Mouse (Mus musculus) lung, postnatal 14 days (tissue): Measurements from ENCODE around the gene Cadps.

Source experiments
- DNase-seq: peaks from one replicate; pipeline ENCODE4 v3.0.0; 2021

Cadps gene

GRCm38 (mm10) chr14:12387176-12387575 is 435.7 kb downstream of the Cadps start:
- DNase-seq: no peak

DNA sequence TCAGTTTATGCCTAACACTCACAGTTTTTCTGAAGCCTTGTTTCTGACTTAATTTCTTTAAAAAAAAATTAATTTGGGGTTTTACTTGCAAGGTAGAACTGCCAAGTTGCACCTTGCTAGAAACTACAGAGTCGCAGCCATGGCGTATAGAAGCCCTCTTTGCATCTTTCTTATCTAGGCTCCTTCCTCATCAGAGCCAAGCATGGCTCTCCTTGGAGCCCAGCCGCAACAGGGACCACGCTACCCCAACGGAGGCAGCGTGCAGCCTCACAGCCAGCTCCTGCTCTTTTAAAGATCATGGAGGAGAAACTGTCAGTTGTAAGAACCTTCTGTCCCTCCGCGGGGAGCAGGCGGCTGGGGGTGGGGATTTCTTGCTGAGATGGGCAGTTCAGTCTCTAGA is 445.0 kb downstream of the Cadps start:
- no peak for DNase-seq

- DNase-seq: no peak
These were observed 445.6 kb downstream of the Cadps start for GRCm38 (mm10) chr14:12377289-12377688.

GRCm38 (mm10) chr14:12375451-12375850 is 447.4 kb downstream of the Cadps start:
- DNase-seq: no peak

DNA sequence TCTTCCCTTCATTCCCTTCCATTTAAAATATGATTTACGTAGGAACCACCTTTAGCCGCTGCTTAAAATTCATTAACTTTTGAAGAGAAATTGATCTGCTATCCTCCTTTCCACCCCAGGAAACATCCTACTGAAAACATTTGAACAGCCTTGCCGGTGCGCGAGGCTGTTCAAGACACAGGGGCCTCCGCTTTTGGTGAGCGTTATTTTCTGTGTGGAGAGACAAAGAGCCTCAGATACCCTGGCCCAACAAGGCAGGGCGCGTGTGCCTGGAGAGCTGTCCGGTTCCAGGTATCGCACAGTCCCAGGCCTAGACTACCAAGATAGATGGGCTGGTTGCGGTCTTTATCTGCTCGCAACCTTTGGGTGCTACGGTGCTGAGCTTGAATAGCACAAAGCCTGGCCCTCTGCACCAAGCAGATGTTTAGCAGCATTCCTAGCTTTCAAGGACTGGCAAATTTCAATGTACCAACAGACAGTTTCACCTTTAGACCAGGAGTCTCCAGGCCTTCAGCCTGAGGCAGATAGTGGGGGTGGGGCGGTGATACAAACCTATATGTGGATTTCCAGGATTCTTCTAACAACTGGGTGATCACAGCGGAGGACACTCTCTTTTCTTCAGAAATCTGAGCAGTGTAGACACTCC is 472.5 kb downstream of the Cadps start:
- no peak for DNase-seq

DNA sequence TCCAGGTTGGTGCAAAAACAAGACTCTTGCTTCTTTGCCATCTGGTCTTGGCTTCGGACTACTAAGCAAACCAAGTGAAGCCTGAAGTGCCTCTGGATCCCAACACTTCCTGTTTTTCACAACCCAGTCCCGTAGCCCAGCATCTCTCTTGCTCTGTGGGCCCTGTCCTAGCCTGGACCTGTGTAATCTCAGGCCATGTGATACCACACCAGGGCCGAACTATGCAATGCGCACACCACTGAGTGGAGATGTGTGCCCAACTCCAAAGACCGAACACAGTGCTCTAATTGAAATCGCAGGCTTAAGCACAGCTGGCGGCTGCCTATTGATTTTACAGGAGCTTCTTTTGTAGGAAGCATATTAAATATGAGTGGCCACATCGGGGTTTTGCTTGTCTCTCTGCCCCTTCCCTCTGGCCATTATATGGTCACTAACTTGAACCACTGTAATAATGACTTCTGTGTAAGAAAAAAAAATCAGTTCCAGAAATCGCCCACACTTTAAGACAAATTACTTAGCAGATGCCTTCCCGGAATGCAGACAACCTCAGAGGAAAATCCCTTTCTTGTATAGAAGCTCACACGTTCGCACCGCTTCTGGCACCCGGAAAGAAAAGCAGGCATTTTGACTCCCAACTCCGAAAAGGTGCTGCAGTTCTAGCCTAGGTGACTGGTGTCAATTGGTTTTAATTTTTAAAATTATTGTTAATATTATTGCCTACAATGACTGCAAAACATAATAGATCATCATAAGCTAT is 473.4 kb downstream of the Cadps start:
- DNase-seq: no peak

DNA sequence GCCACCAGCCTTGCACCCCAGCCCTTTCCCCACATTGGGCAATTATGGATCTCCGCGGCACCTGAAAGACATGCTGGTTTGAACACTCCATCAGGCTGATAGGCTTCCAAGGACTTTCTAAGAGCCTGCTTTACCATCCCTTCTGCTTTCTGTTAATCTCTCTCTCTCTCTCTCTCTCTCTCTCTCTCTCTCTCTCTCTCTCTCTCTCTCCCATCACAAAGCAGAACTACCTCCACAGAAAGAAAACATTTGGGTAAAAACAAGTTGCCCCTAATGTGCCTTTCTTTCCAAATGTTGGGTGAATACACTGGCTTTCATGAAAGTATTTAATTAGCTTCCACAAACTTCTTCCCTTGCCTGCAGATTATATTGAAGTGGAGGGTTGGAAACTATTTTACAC is 474.8 kb downstream of the Cadps start, which contains the start of gene Fezf2:
TSS of gene Fezf2 (minus strand) at position 101 of the 400 bp plus-strand sequence.
- no peak for DNase-seq

DNA sequence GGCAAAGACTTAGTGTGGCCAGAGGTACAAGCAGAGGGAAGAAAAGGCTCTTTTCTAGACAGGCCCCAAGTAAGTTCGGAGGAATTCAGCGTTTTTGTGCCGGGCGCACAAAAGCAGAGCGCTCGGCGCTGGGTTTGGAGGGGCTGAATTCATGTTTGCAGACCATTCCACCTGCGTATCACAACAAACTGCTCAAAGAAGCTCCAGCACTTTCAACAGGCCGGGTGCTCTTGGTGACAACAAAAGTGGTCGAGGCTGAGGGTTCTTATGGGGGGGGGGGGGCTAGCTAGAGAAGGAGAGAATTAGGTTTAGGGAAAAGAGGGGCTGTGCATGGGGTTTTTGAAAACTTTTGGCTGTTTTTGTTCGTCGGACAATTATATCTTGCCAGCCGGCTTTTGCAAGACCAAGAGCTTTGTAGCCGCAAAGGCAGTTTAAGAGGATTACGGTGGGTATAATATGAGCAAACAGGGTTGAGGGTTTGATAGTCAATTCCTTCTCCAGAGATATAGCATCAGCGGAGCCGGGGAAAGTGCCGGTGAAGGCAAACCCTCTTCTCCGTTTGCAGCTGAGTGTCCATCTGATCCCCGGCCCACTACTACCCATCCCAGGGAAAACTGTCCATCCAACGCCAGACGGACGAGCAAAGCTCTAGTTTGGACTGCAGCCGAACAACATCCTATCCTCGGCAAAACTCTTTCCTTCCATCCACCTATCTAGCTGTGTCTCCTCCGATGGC is 475.8 kb downstream of the Cadps start:
- no peak for DNase-seq

- DNase-seq: no peak
These were observed 476.6 kb downstream of the Cadps start for GRCm38 (mm10) chr14:12346011-12346864.

- no peak for DNase-seq
These were observed 477.5 kb downstream of the Cadps start for GRCm38 (mm10) chr14:12345241-12345921.

DNA sequence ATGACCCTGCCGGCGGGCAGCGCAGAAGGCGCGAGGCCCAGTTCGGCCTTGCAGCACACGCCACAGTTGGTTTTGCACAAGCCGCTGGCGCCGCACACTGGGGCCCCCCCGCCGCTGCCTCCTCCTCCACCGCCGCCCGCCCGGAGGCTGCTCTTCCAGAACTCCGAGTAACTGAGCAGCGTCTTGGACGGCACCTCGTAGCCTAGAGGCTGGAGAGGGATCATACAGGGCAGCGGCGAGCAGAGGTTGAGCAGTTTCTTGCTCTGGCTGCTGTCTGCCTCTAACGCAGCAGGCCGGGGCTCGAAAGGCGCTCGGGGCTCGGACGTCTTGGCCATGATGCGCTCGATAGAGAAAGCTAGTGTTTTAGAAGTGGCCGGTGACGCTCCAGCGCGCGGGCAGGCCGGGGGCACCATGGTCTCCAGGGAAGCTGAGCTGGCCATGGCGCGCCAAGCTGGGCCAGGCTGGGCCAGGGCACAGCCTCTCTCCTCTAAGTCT is 478.1 kb downstream of the Cadps start:
- DNase-seq: no peak

DNA sequence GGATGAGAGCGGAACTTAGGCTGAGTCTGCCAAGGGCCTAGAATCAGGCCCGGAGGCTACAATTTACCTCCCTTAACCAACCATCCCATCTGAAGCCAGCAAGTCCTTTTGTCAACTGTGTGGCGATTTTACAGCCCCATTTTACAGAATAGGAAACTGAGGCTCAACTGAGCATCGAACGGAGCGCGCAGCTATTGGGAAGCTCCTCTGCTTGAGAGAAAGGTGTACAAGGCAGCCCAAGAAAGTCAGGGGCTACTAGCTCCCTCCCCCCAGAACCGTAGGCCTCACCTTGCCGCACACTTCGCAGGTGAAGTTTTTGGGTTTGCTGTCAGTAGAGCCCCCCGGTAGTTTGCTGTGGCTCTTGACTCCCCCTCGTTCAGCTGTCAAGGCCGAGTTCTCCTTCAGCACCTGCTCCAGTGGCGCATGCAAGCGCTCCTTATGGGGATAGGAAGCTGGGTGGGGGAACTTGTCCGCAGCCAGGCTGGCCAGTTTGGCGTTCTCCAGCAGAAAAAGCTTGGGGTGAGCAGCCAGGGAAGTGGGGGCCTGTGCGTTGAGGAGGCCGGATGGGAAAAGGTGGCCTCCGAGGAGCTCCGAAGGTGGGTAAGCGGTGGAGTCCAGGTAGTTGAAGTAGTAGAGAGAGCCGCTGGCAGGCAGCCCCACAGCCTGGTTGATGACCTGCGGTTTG is 478.7 kb downstream of the Cadps start:
- DNase-seq: no peak

GRCm38 (mm10) chr14:12343451-12343941 is 479.4 kb downstream of the Cadps start:
- no peak for DNase-seq

- DNase-seq: no peak
These were observed 480.3 kb downstream of the Cadps start for GRCm38 (mm10) chr14:12342458-12343131.

DNA sequence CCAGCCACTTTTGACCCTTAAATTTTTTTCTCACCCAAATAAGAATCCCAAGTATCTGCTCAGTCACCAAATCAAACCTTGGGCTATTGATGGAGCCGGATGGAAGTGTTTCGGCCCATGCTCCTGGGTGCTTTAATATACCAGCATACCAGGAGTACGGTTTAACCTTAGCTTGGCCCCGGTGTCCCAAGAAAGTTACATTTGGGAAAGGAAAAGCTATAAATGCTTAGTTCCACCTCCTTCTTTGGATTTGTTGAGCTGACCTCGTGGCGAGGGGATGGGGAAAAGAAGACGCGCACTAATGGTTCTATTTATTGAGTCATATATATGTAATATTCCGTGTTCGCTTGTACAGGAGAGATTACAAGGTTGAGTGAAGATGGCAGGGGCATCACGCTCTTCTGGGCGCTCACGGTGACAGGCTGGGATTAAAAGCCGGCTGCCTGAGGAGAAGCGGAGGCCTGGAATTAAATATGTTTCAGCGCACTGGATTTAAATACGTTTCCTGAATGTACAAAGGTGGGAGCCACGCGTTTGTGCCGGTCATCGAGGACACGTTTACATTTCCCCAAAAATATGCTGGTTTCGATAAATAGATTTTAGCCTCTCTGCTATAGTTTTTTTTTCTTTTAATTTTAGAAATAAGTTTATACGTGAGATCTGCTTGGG is 481.0 kb downstream of the Cadps start:
- DNase-seq: no peak

- no peak for DNase-seq
These were observed 481.6 kb downstream of the Cadps start for GRCm38 (mm10) chr14:12341075-12341788.

DNA sequence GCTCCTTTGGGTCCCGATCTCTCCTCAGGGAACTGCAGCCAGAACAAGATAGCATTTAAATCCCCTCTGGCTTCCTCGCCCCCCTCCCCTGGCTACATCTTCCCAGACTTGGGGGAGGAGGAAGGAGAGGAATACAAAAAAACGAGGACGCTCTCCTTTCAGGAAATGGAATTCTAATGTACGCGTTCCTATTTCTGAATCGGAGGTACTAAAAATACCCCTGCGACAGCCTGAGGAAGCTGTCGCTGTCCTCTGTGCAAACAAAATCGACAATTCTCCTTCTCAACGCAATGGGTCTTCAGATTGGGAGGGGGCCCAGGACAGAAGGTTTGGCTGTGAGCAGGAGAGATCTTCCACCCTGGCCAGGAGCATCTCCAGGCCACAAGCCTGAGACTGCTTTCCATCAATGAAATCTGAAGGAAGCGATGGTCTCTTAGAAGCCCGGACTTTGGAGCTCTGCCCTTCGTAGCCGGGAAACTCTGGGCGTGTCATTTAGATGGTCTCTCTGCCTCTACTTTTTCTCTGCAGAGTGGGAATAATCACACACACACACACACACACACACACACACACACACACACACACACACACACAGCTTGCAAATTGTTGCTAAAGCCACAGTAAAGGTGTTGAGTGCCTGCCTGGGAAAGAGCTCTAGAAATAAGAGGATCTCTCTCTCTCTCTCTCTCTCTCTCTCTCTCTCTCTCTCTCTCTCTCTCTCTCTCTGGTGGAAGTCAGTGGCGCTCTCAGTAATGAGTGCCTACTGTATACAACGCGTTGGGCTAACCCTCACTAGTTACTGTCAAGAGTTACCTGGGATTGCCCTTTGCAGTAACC is 482.4 kb downstream of the Cadps start:
- DNase-seq: no peak

DNA sequence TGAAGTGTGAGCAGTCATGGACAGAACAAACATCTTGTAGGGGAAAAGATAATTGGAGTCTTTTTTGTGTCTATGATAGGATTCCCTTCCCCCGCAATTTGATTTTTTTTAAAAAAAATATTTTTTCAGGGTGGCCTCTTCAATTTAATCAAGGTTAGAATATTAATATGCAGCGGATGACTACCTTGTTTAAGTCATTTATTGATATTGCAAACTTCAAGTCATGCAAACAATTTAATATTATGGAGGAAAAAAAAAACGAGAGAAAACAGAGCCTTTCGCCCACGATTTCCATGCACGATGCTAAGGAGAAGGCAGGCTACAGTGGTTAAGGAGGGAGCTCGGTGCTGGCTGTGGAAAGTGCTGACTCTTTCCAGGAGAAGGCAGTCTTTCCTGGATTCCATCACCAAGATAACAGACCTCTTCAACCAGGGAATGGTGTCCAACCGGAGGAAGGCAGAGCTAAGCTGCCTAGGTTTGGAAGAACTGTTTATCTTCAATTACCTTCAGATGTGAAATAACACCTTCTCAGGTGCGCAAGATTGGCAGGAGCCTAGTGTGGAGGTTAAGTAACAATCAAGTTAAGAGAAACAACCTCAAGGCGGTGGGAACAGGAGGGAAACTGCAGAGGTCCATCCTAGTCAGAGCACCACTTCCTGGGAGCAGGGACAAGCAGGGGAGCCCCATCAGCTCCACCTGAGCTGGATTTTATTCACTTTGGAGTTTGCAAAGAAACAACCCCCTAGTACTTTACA is 483.9 kb downstream of the Cadps start:
- no peak for DNase-seq
